Mouse (Mus musculus) bone marrow, adult 2 months (tissue): Measurements from ENCODE around the gene Slc35b4.

Experiments used
- CTCF ChIP-seq: fragments of 200-500 bp; IDR thresholded peaks from 2 replicates; pipeline ENCODE4 v1.5.1; 2011; ENCODE audit warnings: low read length, control low read depth; ENCODE audit not compliant: control insufficient read depth, insufficient read depth
- POLR2A ChIP-seq: fragments of 200-500 bp; IDR thresholded peaks from 2 replicates; pipeline ENCODE4 v1.6.1; 2011; ENCODE audit warnings: low read depth, mild to moderate bottlenecking, control low read depth, low read length, borderline replicate concordance; ENCODE audit not compliant: control insufficient read depth

- TF ChIP-seq POLR2A, result no peak
- TF ChIP-seq CTCF, result no peak
These were observed 14.5 kb upstream of the Slc35b4 start for GRCm38 (mm10) chr6:34191401-34191800.
